Mouse (Mus musculus) liver, embryonic 14.5 days (tissue): Measurements from ENCODE around the gene Chpf. TPM values are rescaled to one million over a fixed set of nuclear protein-coding genes. Genes with fewer than 3 reads are reported as not detected.
A peak's percentile ranks its signal among the peaks of the same experiment; 100 is the strongest.

Source experiments
- ATAC-seq: fragments of 200-750 bp; cut with Nextera tagmentation; 2 replicates; pipeline ENCODE4 v1.8.0; 2017; ENCODE audit warnings: moderate number of reproducible peaks, mild to moderate bottlenecking, moderate library complexity; ENCODE audit not compliant: insufficient read depth
- DNase-seq, 3 experiments: peaks; one replicate each; pipeline ENCODE4 v3.0.0-alpha.2; 2012 to 2013; ENCODE audit warnings: low read depth in 3 of 3, low spot score in 3 of 3
- H3K27ac ChIP-seq: fragments of 300-500 bp; sonication (generic); 2 replicates; pipeline ENCODE4 v1.5.1; 2014; ENCODE audit warnings: moderate library complexity, mild to moderate bottlenecking, control low read depth, inconsistent platforms
- H3K27me3 ChIP-seq: fragments of 300-500 bp; sonication (generic); 2 replicates; pipeline ENCODE4 v1.6.1; 2014; ENCODE audit warnings: mild to moderate bottlenecking, low read length, moderate library complexity; ENCODE audit not compliant: control insufficient read depth, insufficient read depth
- H3K36me3 ChIP-seq: fragments of 300-500 bp; sonication (generic); replicated peaks from 2 replicates; pipeline ENCODE4 v1.6.1; 2014; ENCODE audit warnings: low read depth; ENCODE audit not compliant: control insufficient read depth, insufficient read depth
- H3K4me1 ChIP-seq, 2 experiments: fragments of 200-500 bp in 1 of 2; fragments of 300-500 bp in 1 of 2; sonication (generic) in 1 of 2; replicated peaks; 2 replicates each; pipeline ENCODE4 v1.6.1; 2012 to 2014; ENCODE audit warnings: antibody characterized with exemption in 1 of 2, inconsistent platforms in 1 of 2, low read length in 1 of 2; ENCODE audit not compliant: control insufficient read depth in 2 of 2, insufficient read depth in 2 of 2
- H3K4me2 ChIP-seq: fragments of 300-500 bp; sonication (generic); 2 replicates; pipeline ENCODE4 v1.6.1; 2014; ENCODE audit warnings: low read depth, mild to moderate bottlenecking, control low read depth, moderate library complexity
- H3K4me3 ChIP-seq, 2 experiments: fragments of 200-500 bp in 1 of 2; fragments of 300-500 bp in 1 of 2; sonication (generic) in 1 of 2; 2 replicates each; pipeline ENCODE4 v1.5.1; 2012 to 2014; ENCODE audit warnings: low read depth in 2 of 2, low read length in 2 of 2, mild to moderate bottlenecking in 2 of 2, control low read depth in 1 of 2, inconsistent platforms in 1 of 2, moderate library complexity in 1 of 2; ENCODE audit not compliant: insufficient read depth in 1 of 2
- H3K9ac ChIP-seq: fragments of 300-500 bp; sonication (generic); replicated peaks from 2 replicates; pipeline ENCODE4 v1.6.1; 2014; ENCODE audit warnings: mild to moderate bottlenecking, control low read depth, moderate library complexity
- H3K9me3 ChIP-seq: fragments of 300-500 bp; sonication (generic); 2 replicates; pipeline ENCODE4 v1.6.1; 2016; ENCODE audit warnings: low read length, mixed read lengths; ENCODE audit not compliant: control insufficient read depth
- CTCF ChIP-seq: IDR thresholded peaks from 2 replicates; pipeline ENCODE4 v1.5.1; 2016; ENCODE audit warnings: antibody characterized with exemption, low read depth, control low read depth
- EP300 ChIP-seq: IDR thresholded peaks from 2 replicates; pipeline ENCODE4 v1.6.1; 2016; ENCODE audit warnings: antibody characterized with exemption, low read depth
- WGBS: fragments of 180-500 bp; shearing (Covaris S2); extraction: QIAGEN DNeasy Blood & Tissue Kit; methylation state at CpG from one replicate; pipeline ENCODE4 v1.1.7; 2014; ENCODE audit not compliant: insufficient replicate concordance; 5-methylcytosine and 5-hydroxymethylcytosine counted together
- polyA plus RNA-seq, 2 experiments: library from polyadenylated mRNA; depleted of rRNA in 1 of 2; stranded (reverse) in 1 of 2; unstranded in 1 of 2; fragments of >200 nt; fragmentation: Nextera tagmentation in 1 of 2; extraction: Ambion mirVana in 1 of 2; gene quantifications; 2 replicates each; pipeline versions ENCODE4 v1.2.1 to v1.2.3; 2012 to 2014

Gene Chpf
- polyA plus RNA-seq, 2 experiments: 2.8 to 5.0 TPM

DNA sequence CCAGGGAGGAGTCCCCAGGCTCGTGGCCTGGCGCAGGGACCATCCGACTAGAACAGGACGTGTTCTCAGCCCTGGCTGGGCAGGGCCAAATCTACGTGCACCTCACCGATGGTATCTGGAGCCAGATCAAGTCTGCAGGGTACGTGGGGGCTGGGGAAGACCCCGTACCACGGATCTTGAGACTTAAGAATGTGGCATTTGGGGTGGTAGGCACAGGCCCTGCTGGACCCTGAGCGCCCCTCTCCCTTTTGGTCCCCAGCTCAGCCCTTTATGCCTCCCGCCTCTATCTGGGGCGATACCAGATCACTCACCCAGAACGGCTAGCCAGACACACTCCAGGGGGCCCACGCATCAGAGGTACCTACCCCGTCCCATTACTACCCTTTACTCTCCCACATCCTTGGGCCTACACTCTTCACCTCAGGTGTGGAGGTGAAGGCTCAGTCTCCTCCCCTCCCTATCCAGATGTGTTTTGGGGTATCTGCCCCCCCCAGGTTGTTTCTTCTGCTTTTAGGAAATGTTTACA lies 37.6 kb downstream of the Chpf start:
- Histone ChIP-seq H3K27me3 (no peaks in the 10 kb centered on the region), H3K9me3 (no peaks in the 10 kb centered on the region), H3K4me2 (no peak overlapping the region), H3K4me1 (peaks cover 8 to 22% of the 10 kb centered on the region in 2 experiments), H3K9ac (no peak overlapping the region), H3K4me3 (no peak overlapping the region), H3K36me3 (no peaks in the 10 kb centered on the region), H3K27ac (no peak overlapping the region)
- ATAC-seq: no peak
- 76% methylated on average over 15 of the region's 15 CpGs for WGBS
- no peak for DNase-seq
- TF ChIP-seq EP300 (no peak), CTCF (no peak)

DNA sequence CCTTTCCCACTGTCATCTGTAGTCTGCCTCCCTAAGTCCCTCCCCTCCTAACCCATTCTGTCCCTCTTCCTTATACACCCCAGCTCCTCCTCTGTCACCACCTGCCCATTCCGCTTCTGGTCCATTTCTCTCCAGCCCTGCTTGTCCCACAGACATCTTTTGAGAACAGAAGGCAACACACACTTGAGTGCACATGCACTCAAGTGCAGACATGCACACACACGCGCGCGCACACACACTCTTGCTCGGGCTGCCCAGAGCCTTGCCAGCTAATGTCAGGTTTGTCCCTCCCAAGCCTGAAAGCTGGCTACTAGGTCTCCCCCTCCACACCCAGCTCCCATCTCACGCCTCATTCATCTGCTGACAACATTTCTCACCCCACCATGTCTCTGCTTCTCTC lies 38.4 kb downstream of the Chpf start:
- 87% methylated on average over 7 of the region's 7 CpGs for WGBS
- Histone ChIP-seq H3K27me3 (no peaks in the 10 kb centered on the region), H3K9me3 (no peaks in the 10 kb centered on the region), H3K4me3 (no peak overlapping the region), H3K4me2 (no peak overlapping the region), H3K9ac (no peak overlapping the region), H3K36me3 (no peaks in the 10 kb centered on the region), H3K4me1 (peaks cover 7 to 22% of the 10 kb centered on the region in 2 experiments), H3K27ac (no peak overlapping the region)
- DNase-seq: no peak
- ATAC-seq: no peak
- TF ChIP-seq CTCF (no peak), EP300 (no peak)

DNA sequence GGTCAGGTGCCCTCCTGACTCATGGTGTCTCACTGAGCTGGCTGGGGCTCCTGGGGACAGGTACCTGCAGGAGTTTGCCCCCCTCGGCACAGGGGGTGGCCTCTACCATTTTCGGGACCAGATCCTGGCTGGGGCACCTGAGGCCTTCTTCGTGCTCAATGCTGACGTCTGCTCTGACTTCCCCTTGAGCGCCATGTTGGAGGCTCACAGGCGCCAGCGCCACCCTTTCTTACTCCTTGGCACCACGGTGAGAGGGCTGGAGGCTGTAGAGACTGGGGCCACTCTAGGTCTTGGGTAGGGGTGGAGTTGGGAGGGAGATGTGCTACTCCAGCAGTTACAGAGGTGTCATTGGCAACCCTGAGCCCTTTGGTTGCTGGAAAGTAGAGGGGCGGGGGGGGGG lies 40.3 kb downstream of the Chpf start:
- H3K27ac ChIP-seq: no peak overlapping the region
- H3K4me3 ChIP-seq: no peak overlapping the region
- H3K9me3 ChIP-seq: no peaks in the 10 kb centered on the region
- no peak overlapping the region for H3K4me2 ChIP-seq
- H3K4me1 ChIP-seq: peaks cover 0 to 13% of the 10 kb centered on the region in 2 experiments; a peak in 3 of 4 replicates
- ATAC-seq (no peak), DNase-seq (no peak)
- WGBS: 85% methylated on average over 8 of the region's 9 CpGs
- no peak overlapping the region for H3K9ac ChIP-seq
- H3K27me3 ChIP-seq: no peaks in the 10 kb centered on the region
- TF ChIP-seq EP300: no peak
- no peak for TF ChIP-seq CTCF
- no peaks in the 10 kb centered on the region for H3K36me3 ChIP-seq

DNA sequence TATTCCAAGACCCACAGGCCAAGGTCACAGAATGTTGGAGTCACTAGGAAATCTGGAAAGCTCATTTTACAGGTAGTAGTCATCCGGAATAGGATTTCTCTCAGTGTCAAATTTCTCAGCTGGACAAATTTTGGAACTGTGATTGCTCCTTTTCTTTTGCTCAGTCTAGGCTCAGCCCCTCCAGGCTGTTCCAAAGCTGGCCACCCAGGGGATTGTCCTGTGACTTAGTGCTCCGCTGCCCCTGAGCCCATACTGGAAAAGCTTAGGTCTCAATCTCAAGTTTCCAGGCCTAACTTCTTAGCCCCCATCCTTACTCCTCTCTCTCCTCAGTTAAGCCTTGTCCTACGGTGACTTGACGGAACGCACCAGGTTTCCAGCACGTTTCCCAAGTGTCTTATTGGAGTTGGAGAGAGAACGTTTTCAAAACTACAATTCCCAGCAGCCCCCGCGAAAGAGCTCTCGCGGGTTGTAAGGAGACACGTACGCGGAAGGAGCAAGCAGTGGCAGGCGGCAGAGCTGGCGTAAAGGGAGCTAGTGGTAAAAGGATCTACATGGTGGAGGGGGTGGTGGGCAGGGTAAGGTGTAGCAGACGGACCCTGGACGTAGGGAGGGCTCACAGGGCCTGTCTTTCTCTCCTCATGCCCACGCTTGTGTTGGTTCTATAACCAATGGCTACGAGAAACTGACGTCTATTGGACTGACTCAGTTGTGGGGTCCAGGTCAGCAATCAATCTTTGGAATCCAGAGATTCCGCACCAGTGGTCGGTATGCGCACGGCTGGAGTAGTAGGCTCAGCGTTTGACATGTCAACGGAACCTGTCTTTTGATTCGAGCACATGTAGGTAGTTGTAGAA lies 43.4 kb downstream of the Chpf start, which contains the start of gene Gmppa:
Gene Gmppa (plus strand): TSS at position 456 of the 854 bp plus-strand sequence.
- no peaks in the 10 kb centered on the region; the same call in 1 of the 2 replicates for H3K27me3 ChIP-seq
- no peaks in the 10 kb centered on the region for H3K36me3 ChIP-seq
- H3K4me2 ChIP-seq: peak within 1 kb of the TSS; percentile 81
- no peaks in the 10 kb centered on the region for H3K9me3 ChIP-seq
- peak within 1 kb of the TSS; percentile 77 for H3K9ac ChIP-seq
- DNase-seq: peak; percentile 48 to 65 (median 56)
- ATAC-seq: peak; percentile 62
- WGBS: 6% methylated on average over 28 of the region's 28 CpGs
- no peak for TF ChIP-seq EP300
- no peak for TF ChIP-seq CTCF
- H3K4me3 ChIP-seq: peak within 1 kb of the TSS; percentile 72 to 98
- H3K4me1 ChIP-seq: peaks cover 0 to 13% of the 10 kb centered on the region in 2 experiments; a peak in 3 of 4 replicates
- H3K27ac ChIP-seq: no peak within 1 kb of the TSS

DNA sequence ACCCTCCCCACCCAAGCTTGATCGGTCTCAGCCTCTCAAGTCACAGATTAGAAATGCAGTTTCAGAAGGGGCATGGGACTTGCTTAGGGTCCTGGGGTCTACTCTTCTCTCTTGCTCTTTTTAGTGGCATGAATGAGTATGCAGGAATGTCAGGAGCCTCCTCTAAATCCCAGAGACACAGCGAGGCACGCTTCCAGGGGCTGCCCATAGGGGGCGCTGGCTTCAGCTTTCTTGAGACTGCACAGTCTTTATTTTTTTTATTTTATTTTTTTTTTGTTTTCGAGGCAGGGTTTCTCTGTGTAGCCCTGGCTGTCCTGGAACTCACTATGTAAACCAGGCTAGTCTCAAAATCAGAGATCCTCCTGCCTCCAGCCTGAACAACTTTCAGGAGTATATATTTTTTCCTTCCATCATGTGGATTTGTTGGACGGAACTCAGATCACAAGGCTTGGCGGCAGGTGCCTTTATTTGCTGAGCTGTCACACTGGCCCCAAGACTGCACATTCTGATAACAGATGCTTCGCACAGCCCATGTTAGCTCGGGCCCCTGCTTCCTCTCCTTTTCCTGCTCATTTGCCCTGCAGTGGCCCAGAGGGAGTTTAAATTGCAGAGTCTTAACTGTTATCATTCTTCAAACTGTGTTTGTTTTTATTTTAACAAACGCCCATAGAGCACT lies 53.2 kb downstream of the Chpf start:
- Histone ChIP-seq H3K4me3 (no peak overlapping the region), H3K27me3 (peaks cover 40% of the 10 kb centered on the region), H3K4me1 (no peaks in the 10 kb centered on the region), H3K36me3 (no peaks in the 10 kb centered on the region), H3K9ac (no peak overlapping the region), H3K9me3 (no peaks in the 10 kb centered on the region), H3K27ac (no peak overlapping the region), H3K4me2 (no peak overlapping the region)
- DNase-seq: no peak
- 11% methylated on average over 10 of the region's 10 CpGs for WGBS
- no peak for ATAC-seq
- TF ChIP-seq EP300: no peak
- TF ChIP-seq CTCF: peak; percentile 77

Other genes with a start within 250 kb of the Chpf start
- not detected in 2 replicates for gene A630095N17Rik, start 247.2 kb downstream of the Chpf start, polyA plus RNA-seq (2012; rRNA removed)
- 0.22 TPM in 1 of 2 replicates, not detected in the other for gene A630095N17Rik, start 247.2 kb downstream of the Chpf start, polyA plus RNA-seq (2014; fragmentation: Nextera tagmentation; extraction: Ambion mirVana)
- 17.6 and 21.1 TPM in 2 replicates for gene Dnajb2, start 242.9 kb downstream of the Chpf start, polyA plus RNA-seq (2012; rRNA removed)
- gene Dnajb2, start 242.9 kb downstream of the Chpf start, polyA plus RNA-seq (2014; fragmentation: Nextera tagmentation; extraction: Ambion mirVana): 11.1 and 12.5 TPM in 2 replicates
- gene Ptprn, start 214.8 kb downstream of the Chpf start, polyA plus RNA-seq (2012; rRNA removed): 0.26 and 0.28 TPM in 2 replicates
- 0.08 and 0.17 TPM in 2 replicates for gene Ptprn, start 214.8 kb downstream of the Chpf start, polyA plus RNA-seq (2014; fragmentation: Nextera tagmentation; extraction: Ambion mirVana)
- not detected in 2 replicates for gene Resp18, start 200.9 kb downstream of the Chpf start, polyA plus RNA-seq (2012; rRNA removed)
- not detected in 2 replicates for gene Resp18, start 200.9 kb downstream of the Chpf start, polyA plus RNA-seq (2014; fragmentation: Nextera tagmentation; extraction: Ambion mirVana)
- 35.6 and 39.3 TPM in 2 replicates for gene Dnpep, start 161.3 kb downstream of the Chpf start, polyA plus RNA-seq (2012; rRNA removed)
- gene Dnpep, start 161.3 kb downstream of the Chpf start, polyA plus RNA-seq (2014; fragmentation: Nextera tagmentation; extraction: Ambion mirVana): 43.4 and 48.4 TPM in 2 replicates
- 1.1 TPM in 2 replicates for gene Des, start 119.0 kb downstream of the Chpf start, polyA plus RNA-seq (2012; rRNA removed)
- gene Des, start 119.0 kb downstream of the Chpf start, polyA plus RNA-seq (2014; fragmentation: Nextera tagmentation; extraction: Ambion mirVana): 1.4 and 2.1 TPM in 2 replicates
- 8.4 and 8.5 TPM in 2 replicates for gene Speg, start 104.0 kb downstream of the Chpf start, polyA plus RNA-seq (2012; rRNA removed)
- gene Speg, start 104.0 kb downstream of the Chpf start, polyA plus RNA-seq (2014; fragmentation: Nextera tagmentation; extraction: Ambion mirVana): 8.4 and 9.5 TPM in 2 replicates
- gene Gmppa, start 43.4 kb downstream of the Chpf start, polyA plus RNA-seq (2012; rRNA removed): 34.3 and 38.2 TPM in 2 replicates
- 22.8 and 31.1 TPM in 2 replicates for gene Gmppa, start 43.4 kb downstream of the Chpf start, polyA plus RNA-seq (2014; fragmentation: Nextera tagmentation; extraction: Ambion mirVana)
- gene Asic4, start 28.9 kb downstream of the Chpf start, polyA plus RNA-seq (2012; rRNA removed): 0.03 TPM in 2 replicates
- not detected in 2 replicates for gene Asic4, start 28.9 kb downstream of the Chpf start, polyA plus RNA-seq (2014; fragmentation: Nextera tagmentation; extraction: Ambion mirVana)
- gene Tmem198, start 225 bp upstream of the Chpf start, polyA plus RNA-seq (2012; rRNA removed): 0.13 and 0.18 TPM in 2 replicates
- 0.09 TPM in 1 of 2 replicates, not detected in the other for gene Tmem198, start 225 bp upstream of the Chpf start, polyA plus RNA-seq (2014; fragmentation: Nextera tagmentation; extraction: Ambion mirVana)
- 7.7 and 9.7 TPM in 2 replicates for gene Obsl1, start 27.1 kb upstream of the Chpf start, polyA plus RNA-seq (2012; rRNA removed)
- gene Obsl1, start 27.1 kb upstream of the Chpf start, polyA plus RNA-seq (2014; fragmentation: Nextera tagmentation; extraction: Ambion mirVana): 5.3 and 6.8 TPM in 2 replicates
- gene Inha, start 27.8 kb upstream of the Chpf start, polyA plus RNA-seq (2012; rRNA removed): 1.3 and 1.8 TPM in 2 replicates
- 0.17 and 0.28 TPM in 2 replicates for gene Inha, start 27.8 kb upstream of the Chpf start, polyA plus RNA-seq (2014; fragmentation: Nextera tagmentation; extraction: Ambion mirVana)
- gene Stk11ip, start 42.2 kb upstream of the Chpf start, polyA plus RNA-seq (2012; rRNA removed): 5.8 and 5.9 TPM in 2 replicates
- 3.4 and 4.2 TPM in 2 replicates for gene Stk11ip, start 42.2 kb upstream of the Chpf start, polyA plus RNA-seq (2014; fragmentation: Nextera tagmentation; extraction: Ambion mirVana)
- gene Slc4a3, start 67.0 kb upstream of the Chpf start, polyA plus RNA-seq (2012; rRNA removed): 1.2 and 1.4 TPM in 2 replicates
- 0.44 and 0.77 TPM in 2 replicates for gene Slc4a3, start 67.0 kb upstream of the Chpf start, polyA plus RNA-seq (2014; fragmentation: Nextera tagmentation; extraction: Ambion mirVana)